Mouse (Mus musculus) kidney, adult 18-20 months (tissue): ENCODE results near the gene Dusp15.

ENCODE experiments used
- DNase-seq: peaks from one replicate; pipeline ENCODE4 v3.0.0; 2021

Dusp15 gene

DNA sequence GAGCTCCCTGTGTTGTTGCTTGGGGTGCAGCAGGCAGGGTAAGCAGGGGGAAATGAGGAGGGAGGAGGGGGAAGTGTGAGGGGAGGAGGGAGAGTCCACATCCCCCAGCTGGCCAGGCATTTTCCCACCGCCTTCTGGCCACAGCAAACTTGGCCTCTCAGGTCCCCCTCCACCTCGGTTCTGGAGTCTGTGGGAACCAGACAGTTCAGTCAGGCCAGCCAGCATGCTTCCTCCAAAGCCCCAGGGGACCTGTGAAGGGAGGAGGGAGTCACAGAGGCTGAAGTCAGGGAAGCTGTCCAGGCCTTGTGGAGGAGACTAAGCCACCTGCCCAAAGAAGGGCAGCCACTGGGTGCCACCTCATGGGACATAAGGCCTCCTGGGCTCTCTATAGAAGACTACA, 21.2 kb downstream of the Dusp15 start:
- DNase-seq: no peak

GRCm38 (mm10) chr2:152928988-152929370, 22.5 kb downstream of the Dusp15 start:
- DNase-seq: no peak

- no peak for DNase-seq
Observed at GRCm38 (mm10) chr2:152928219-152928987, 23.1 kb downstream of the Dusp15 start.

DNA sequence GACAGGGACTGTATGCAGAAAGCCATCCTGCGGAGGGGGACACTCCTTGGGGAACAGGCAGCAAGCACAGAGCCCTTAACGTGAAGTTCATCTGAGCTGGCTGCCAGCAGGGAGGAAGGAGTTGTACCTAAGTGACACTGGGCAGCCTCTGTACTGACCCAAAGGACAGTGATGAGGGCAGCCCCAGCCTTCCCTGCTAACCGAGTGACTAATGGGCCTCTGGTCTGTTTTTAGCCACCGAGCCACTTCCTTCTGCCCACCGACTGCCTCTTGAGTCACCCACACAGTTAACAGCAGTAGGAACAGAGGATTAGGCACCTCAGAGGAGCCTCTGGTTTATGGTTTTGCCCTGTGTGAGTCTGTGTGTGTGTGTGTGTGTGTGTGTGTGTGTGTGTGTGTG, 24.1 kb downstream of the Dusp15 start:
- DNase-seq: no peak

GRCm38 (mm10) chr2:152926896-152927295, 24.6 kb downstream of the Dusp15 start:
- no peak for DNase-seq

GRCm38 (mm10) chr2:152925189-152925872, 26.2 kb downstream of the Dusp15 start:
- peak; percentile 56 for DNase-seq

DNA sequence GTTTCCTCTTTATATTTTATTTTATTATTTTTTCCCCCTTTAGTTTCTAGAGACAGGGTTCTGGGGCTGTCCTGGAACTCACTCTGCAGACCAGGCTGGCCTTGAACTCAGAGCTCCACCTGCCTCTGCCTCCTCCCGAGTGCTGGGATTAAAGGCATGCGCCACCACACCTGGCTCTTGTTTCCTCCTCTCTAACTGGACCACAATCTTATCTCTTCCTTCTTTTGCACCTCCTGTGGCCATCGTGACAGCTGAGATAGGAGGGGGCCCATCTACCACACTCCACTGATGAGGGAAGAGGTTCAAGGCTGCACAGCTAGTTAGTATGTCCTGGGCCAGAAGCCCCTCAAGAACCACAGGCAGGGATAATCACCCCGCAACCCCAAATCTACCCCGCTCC, 27.0 kb downstream of the Dusp15 start:
- no peak for DNase-seq

- no peak for DNase-seq
Observed at GRCm38 (mm10) chr2:152924128-152924527, 27.4 kb downstream of the Dusp15 start.

- no peak for DNase-seq
Observed at GRCm38 (mm10) chr2:152923621-152924020, 27.9 kb downstream of the Dusp15 start.

GRCm38 (mm10) chr2:152922376-152922775, 29.1 kb downstream of the Dusp15 start:
- no peak for DNase-seq

- no peak for DNase-seq
Observed at GRCm38 (mm10) chr2:152917671-152918070, 33.8 kb downstream of the Dusp15 start.

DNA sequence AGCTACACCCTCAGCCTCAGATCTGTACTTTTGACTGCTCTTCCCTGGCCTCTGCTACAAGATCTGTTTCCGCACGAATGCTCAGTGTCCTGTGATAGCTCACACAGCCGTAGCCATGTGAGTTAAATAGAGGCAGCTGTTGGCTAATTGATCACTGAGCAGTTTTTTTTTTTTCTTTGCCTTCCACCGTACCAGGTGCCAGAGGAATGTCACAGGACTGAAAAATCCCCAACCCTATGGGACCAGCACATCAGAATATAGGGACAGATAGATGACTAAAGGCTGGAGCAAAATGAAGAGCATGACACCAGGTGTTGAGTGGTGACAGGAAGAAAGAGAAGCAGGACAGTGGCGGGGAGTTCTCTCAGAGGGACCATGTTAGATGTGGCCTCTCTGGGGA, 35.4 kb downstream of the Dusp15 start:
- no peak for DNase-seq

DNA sequence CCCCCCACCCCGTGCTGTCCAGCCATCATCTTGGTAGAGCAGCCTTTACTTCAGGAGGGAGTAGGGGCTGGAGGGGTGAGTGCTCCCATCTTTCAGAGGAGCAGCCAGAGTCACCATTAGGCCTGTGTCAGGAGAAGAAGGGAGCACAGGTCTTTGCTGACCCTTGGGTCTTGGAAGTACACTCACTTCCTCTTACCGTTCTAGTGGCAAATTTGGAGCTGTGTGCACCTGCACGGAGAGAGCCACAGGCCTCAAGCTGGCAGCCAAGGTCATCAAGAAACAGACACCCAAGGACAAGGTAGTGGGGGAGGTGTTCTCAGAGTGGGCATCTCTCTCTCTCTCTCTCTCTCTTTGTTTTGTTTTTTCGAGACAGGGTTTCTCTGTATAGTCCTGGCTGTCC, 36.0 kb downstream of the Dusp15 start:
- DNase-seq: no peak

GRCm38 (mm10) chr2:152914310-152915120, 37.0 kb downstream of the Dusp15 start:
- peak; percentile 85 for DNase-seq

DNA sequence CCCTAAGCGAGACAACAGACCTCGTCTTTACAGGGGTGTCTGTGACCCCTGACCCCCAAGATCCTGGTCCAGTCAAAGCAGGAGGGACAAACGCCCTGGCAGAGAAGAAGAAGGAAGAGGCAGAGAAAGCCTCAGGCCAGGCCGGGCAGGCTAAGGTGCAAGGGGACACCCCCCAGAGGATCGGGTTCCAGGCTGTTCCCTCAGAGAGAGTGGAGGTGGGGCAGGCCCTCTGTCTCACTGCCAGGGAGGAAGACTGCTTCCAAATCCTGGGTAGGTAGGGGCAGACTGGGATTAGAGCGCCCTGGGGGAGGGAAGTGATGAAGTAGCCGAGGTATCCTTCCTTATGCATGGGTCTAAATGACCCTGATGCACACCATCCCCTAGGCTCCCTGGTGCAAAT, 38.0 kb downstream of the Dusp15 start:
- DNase-seq: no peak

DNA sequence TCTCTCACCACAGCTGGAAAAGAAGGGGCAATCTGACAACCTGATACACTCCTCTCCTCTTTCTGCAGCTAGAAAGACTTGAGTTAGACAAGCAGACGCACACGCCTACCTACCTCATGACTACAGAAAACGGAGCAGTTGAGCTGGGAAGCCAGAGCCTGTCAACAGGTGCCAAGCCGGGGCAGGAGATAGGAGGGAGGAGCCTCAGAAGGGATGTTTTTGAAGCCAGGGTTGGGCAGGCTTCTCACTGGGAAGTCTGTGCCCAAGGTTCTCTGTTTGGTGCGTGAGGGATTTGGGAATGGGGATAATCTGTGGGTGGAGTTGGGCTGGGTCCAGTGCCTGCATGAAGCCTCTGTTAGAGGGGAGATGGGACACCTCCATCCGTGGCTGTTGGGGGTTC, 40.1 kb downstream of the Dusp15 start:
- no peak for DNase-seq

GRCm38 (mm10) chr2:152911031-152911430, 40.5 kb downstream of the Dusp15 start, which contains the start of gene Mylk2:
Gene Mylk2 (plus strand): TSS chr2:152911352.
- no peak for DNase-seq

GRCm38 (mm10) chr2:152909848-152910247, 41.6 kb downstream of the Dusp15 start:
- DNase-seq: no peak

- DNase-seq: no peak
Observed at GRCm38 (mm10) chr2:152907114-152907943, 44.2 kb downstream of the Dusp15 start.

DNA sequence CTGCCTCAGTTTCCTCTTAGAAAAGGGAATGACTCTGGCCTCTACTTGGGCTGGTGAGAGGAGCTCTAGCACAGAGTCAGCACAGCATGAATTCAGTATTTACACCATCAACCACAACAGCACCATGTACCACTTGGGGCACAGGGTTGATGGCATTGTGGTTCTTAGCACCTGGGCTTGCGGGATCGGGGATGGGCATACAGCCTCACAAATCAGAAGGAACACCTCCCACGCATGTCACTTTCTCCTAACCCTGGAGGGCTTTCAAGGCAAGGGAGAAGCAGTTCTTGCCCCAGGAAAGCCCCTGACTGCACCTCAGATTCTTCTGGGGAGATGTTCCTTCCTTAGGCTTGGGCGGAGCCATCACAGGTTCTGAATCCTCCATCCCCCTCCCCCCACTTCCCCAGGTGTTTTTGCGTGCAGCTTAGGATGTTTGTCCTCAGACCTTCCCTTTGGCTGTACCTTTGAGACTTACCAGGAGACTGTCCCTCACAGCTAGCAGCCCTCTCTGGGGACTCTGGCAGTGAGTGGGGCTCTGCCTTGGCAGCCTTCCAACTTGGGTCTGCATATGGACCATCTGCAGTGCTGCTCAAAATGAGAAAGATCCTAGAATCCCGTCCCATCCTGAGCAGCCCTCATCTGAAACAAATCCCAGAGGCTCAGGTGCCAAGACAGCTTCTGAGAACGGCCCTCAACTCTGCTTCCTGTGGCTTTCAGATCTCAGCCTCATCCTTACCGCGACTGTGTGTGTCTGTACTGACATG, 45.0 kb downstream of the Dusp15 start:
- DNase-seq: no peak

- DNase-seq: no peak
Observed at GRCm38 (mm10) chr2:152905036-152905829, 46.3 kb downstream of the Dusp15 start.
